Mouse (Mus musculus) heart, adult 2 months (tissue): ENCODE measurements at regions not wholly inside any gene's neighbourhood (a gene's known extent, or its start where the extent isn't known, plus 50 kb on each side); places are given as distances from the start of the nearest gene placed in this dataset.

Experiments used
- CTCF ChIP-seq: fragments of 200-600 bp; IDR thresholded peaks from 2 replicates; pipeline ENCODE4 v1.8.1; 2022; ENCODE audit warnings: antibody characterized with exemption, mild to moderate bottlenecking, moderate library complexity
- EP300 ChIP-seq: fragments of 200-500 bp; IDR thresholded peaks from 2 replicates; pipeline ENCODE4 v1.6.1; 2011; ENCODE audit warnings: low read depth, low read length, control low read depth; ENCODE audit not compliant: insufficient read depth
- POLR2A ChIP-seq: fragments of 200-500 bp; IDR thresholded peaks from 2 replicates; pipeline ENCODE4 v1.6.1; 2011; ENCODE audit warnings: mild to moderate bottlenecking, low read depth, low read length, control low read depth; ENCODE audit not compliant: insufficient read depth

DNA sequence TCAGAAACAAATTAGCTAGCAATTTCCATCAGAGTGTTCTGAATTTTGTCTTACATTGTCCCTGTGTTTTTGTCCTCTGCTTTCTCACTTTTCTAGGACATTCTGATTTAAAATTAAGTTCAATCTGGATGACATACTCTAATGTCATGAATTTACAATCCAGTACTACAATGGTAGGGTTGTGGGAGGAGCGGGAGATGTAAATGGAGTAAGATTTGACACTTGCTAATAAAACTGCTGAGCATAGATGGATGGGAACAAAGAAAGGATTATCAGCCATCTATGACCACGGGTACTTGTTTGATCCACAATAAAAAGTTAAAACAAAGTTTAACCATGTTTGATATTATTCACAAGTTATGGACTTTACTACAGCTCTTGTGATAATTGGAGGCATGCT, 94.9 kb upstream of the Erbb4 start:
- TF ChIP-seq POLR2A, result no peak
- no peak for TF ChIP-seq CTCF
- no peak for TF ChIP-seq EP300
